Mouse (Mus musculus) stomach, embryonic 14.5 days (tissue): ENCODE measurements around the gene Ccdc194. TPM values are rescaled to one million over a fixed set of nuclear protein-coding genes. Genes with fewer than 3 reads are reported as not detected.

Experiments used
- ATAC-seq: fragments of 200-750 bp; cut with Nextera tagmentation; 2 replicates; pipeline ENCODE4 v1.8.0; 2017; ENCODE audit warnings: low read depth, moderate TSS enrichment; ENCODE audit not compliant: insufficient number of reproducible peaks, insufficient read depth, low FRiP score
- H3K27ac ChIP-seq: fragments of 300-500 bp; sonication (generic); 2 replicates; pipeline ENCODE4 v1.5.1; 2014; ENCODE audit warnings: mild to moderate bottlenecking, low read length, moderate library complexity, mixed read lengths
- H3K27me3 ChIP-seq: fragments of 300-500 bp; sonication (generic); 2 replicates; pipeline ENCODE4 v1.6.1; 2014; ENCODE audit warnings: low read length, control low read depth, mixed read lengths; ENCODE audit not compliant: control insufficient read depth, insufficient read depth
- H3K36me3 ChIP-seq: fragments of 300-500 bp; sonication (generic); 2 replicates; pipeline ENCODE4 v1.6.1; 2014; ENCODE audit warnings: mild to moderate bottlenecking, control low read depth, low read length, moderate library complexity, mixed read lengths; ENCODE audit not compliant: control insufficient read depth, insufficient read depth
- H3K4me1 ChIP-seq: fragments of 300-500 bp; sonication (generic); 2 replicates; pipeline ENCODE4 v1.6.1; 2014; ENCODE audit warnings: low read length, control low read depth, mixed read lengths; ENCODE audit not compliant: control insufficient read depth, insufficient read depth
- H3K4me2 ChIP-seq: fragments of 300-500 bp; sonication (generic); replicated peaks from 2 replicates; pipeline ENCODE4 v1.6.1; 2014; ENCODE audit warnings: low read depth, low read length, control low read depth
- H3K4me3 ChIP-seq: fragments of 300-500 bp; sonication (generic); 2 replicates; pipeline ENCODE4 v1.5.1; 2014; ENCODE audit warnings: low read depth, low read length, control low read depth
- H3K9ac ChIP-seq: fragments of 300-500 bp; sonication (generic); replicated peaks from 2 replicates; pipeline ENCODE4 v1.6.1; 2014; ENCODE audit warnings: low read depth, mild to moderate bottlenecking, control low read depth, low read length, moderate library complexity, mixed read lengths
- H3K9me3 ChIP-seq: fragments of 300-500 bp; sonication (generic); 2 replicates; pipeline ENCODE4 v1.6.1; 2016; ENCODE audit warnings: low read depth, low read length, control low read depth; ENCODE audit not compliant: control insufficient read depth
- WGBS: fragments of 180-500 bp; shearing (Covaris S2); extraction: QIAGEN DNeasy Blood & Tissue Kit; methylation state at CpG from one replicate; pipeline ENCODE4 v1.1.7; 2014; 5-methylcytosine and 5-hydroxymethylcytosine counted together
- polyA plus RNA-seq: library from polyadenylated mRNA; unstranded; fragments of >200 nt; fragmentation: Nextera tagmentation; extraction: Ambion mirVana; gene quantifications from 2 replicates; pipeline ENCODE4 v1.2.1, GENCODE M21; 2014

Ccdc194 gene
- polyA plus RNA-seq, 1 experiment from 2014 or later = 0.58 TPM

- no peaks in the 10 kb centered on the region for H3K27me3 ChIP-seq
- no peaks in the 10 kb centered on the region for H3K9me3 ChIP-seq
- no peak overlapping the region for H3K9ac ChIP-seq
- peaks cover 20% of the 10 kb centered on the region for H3K4me1 ChIP-seq
- 18% methylated on average over 15 of the region's 15 CpGs for WGBS
- no peak for ATAC-seq
- H3K4me3 ChIP-seq = no peak overlapping the region
- peaks cover 7% of the 10 kb centered on the region for H3K36me3 ChIP-seq
- peak overlapping the region; percentile 29; the same call in 1 of the 2 replicates for H3K27ac ChIP-seq
- H3K4me2 ChIP-seq = no peak overlapping the region
These were observed 27.5 kb downstream of the Ccdc194 start for GRCm38 (mm10) chr8:71497881-71498501.

GRCm38 (mm10) chr8:71497077-71497645, 28.4 kb downstream of the Ccdc194 start:
- Histone ChIP-seq H3K9me3 (no peaks in the 10 kb centered on the region), H3K4me2 (no peak overlapping the region), H3K27me3 (no peaks in the 10 kb centered on the region), H3K9ac (no peak overlapping the region), H3K4me3 (no peak overlapping the region), H3K4me1 (peaks cover 20% of the 10 kb centered on the region), H3K27ac (peak overlapping the region; percentile 30; the same call in 1 of the 2 replicates), H3K36me3 (peaks cover 15% of the 10 kb centered on the region)
- WGBS = 84% methylated on average over 1 of the region's 1 CpGs
- no peak for ATAC-seq

- no peak overlapping the region; the same call in 1 of the 2 replicates for H3K9ac ChIP-seq
- peak; percentile 25; the same call in 1 of the 2 replicates for ATAC-seq
- peaks cover 20% of the 10 kb centered on the region for H3K4me1 ChIP-seq
- H3K4me2 ChIP-seq = no peak overlapping the region
- 34% methylated on average over 11 of the region's 11 CpGs for WGBS
- H3K36me3 ChIP-seq = peaks cover 18% of the 10 kb centered on the region
- H3K4me3 ChIP-seq = no peak overlapping the region
- no peaks in the 10 kb centered on the region for H3K27me3 ChIP-seq
- H3K27ac ChIP-seq = peak overlapping the region; percentile 30; the same call in 1 of the 2 replicates
- no peaks in the 10 kb centered on the region for H3K9me3 ChIP-seq
These were observed 29.0 kb downstream of the Ccdc194 start for GRCm38 (mm10) chr8:71496481-71496880.

- WGBS = 88% methylated on average over 5 of the region's 5 CpGs
- no peak overlapping the region for H3K4me2 ChIP-seq
- H3K9ac ChIP-seq = no peak overlapping the region
- no peak overlapping the region for H3K4me3 ChIP-seq
- no peaks in the 10 kb centered on the region for H3K27me3 ChIP-seq
- H3K9me3 ChIP-seq = no peaks in the 10 kb centered on the region
- peaks cover 24% of the 10 kb centered on the region for H3K36me3 ChIP-seq
- H3K4me1 ChIP-seq = peaks cover 20% of the 10 kb centered on the region
- peak overlapping the region; percentile 30; the same call in 1 of the 2 replicates for H3K27ac ChIP-seq
- ATAC-seq = no peak
These were observed 29.7 kb downstream of the Ccdc194 start for GRCm38 (mm10) chr8:71495811-71496210.

- H3K9me3 ChIP-seq = no peaks in the 10 kb centered on the region
- 26% methylated on average over 16 of the region's 16 CpGs for WGBS
- no peak overlapping the region for H3K4me2 ChIP-seq
- H3K9ac ChIP-seq = no peak overlapping the region
- H3K27me3 ChIP-seq = no peaks in the 10 kb centered on the region
- H3K4me3 ChIP-seq = no peak overlapping the region
- no peak overlapping the region for H3K27ac ChIP-seq
- H3K36me3 ChIP-seq = peaks cover 30% of the 10 kb centered on the region
- ATAC-seq = peak; percentile 34; the same call in 1 of the 2 replicates
- peaks cover 20% of the 10 kb centered on the region for H3K4me1 ChIP-seq
These were observed 30.5 kb downstream of the Ccdc194 start for GRCm38 (mm10) chr8:71495039-71495438.

- H3K27ac ChIP-seq = peak overlapping the region; percentile 95
- H3K27me3 ChIP-seq = no peaks in the 10 kb centered on the region
- H3K9ac ChIP-seq = peak overlapping the region; percentile 68
- H3K4me1 ChIP-seq = peaks cover 18% of the 10 kb centered on the region
- peak overlapping the region; percentile 62 for H3K4me3 ChIP-seq
- peak overlapping the region; percentile 99 for H3K4me2 ChIP-seq
- peaks cover 24% of the 10 kb centered on the region; the same call in 1 of the 2 replicates for H3K36me3 ChIP-seq
- peak; percentile 82 for ATAC-seq
- WGBS = under 1% methylated on average over 22 of the region's 22 CpGs
- H3K9me3 ChIP-seq = no peaks in the 10 kb centered on the region
These were observed 37.1 kb downstream of the Ccdc194 start for GRCm38 (mm10) chr8:71488454-71488853.

- WGBS = under 1% methylated on average over 33 of the region's 33 CpGs
- H3K36me3 ChIP-seq = peaks cover 22% of the 10 kb centered on the region; the same call in 1 of the 2 replicates
- peaks cover 18% of the 10 kb centered on the region for H3K4me1 ChIP-seq
- ATAC-seq = peak; percentile 33; the same call in 1 of the 2 replicates
- H3K9me3 ChIP-seq = no peaks in the 10 kb centered on the region
- H3K27me3 ChIP-seq = no peaks in the 10 kb centered on the region
- H3K9ac ChIP-seq = peak within 1 kb of the TSS; percentile 68
- H3K4me3 ChIP-seq = peak within 1 kb of the TSS; percentile 62
- H3K27ac ChIP-seq = peak within 1 kb of the TSS; percentile 95
- peak within 1 kb of the TSS; percentile 99 for H3K4me2 ChIP-seq
These were observed 37.6 kb downstream of the Ccdc194 start, which contains the start of gene Gtpbp3 for GRCm38 (mm10) chr8:71487691-71488445. TSS of gene Gtpbp3 (plus strand) at chr8:71488103.

- ATAC-seq = no peak
- H3K4me2 ChIP-seq = peak overlapping the region; percentile 96
- 0 out of 2 replicates have a peak overlapping the region, but pooled peaks have one; percentile 7 for H3K9ac ChIP-seq
- peaks cover 13% of the 10 kb centered on the region; the same call in 1 of the 2 replicates for H3K36me3 ChIP-seq
- peak overlapping the region; percentile 41; the same call in 1 of the 2 replicates for H3K27ac ChIP-seq
- H3K4me1 ChIP-seq = peaks cover 18% of the 10 kb centered on the region
- peak overlapping the region; percentile 76 for H3K4me3 ChIP-seq
- WGBS = 6% methylated on average over 7 of the region's 7 CpGs
- no peaks in the 10 kb centered on the region for H3K27me3 ChIP-seq
- H3K9me3 ChIP-seq = no peaks in the 10 kb centered on the region
These were observed 39.4 kb downstream of the Ccdc194 start for GRCm38 (mm10) chr8:71486136-71486529.
